Mouse (Mus musculus) heart, postnatal 36 days (tissue): ENCODE results near the gene Ghrl. TPM values are rescaled to one million over a fixed set of nuclear protein-coding genes. Genes with fewer than 3 reads are reported as not detected.
A peak's percentile ranks its signal among the peaks of the same experiment; 100 is the strongest.
"Not testable (repeated sequence)": the region's sequence is repeated elsewhere in the genome, so short reads cannot be mapped to it uniquely, and the experiment has no call there.

Experiments
- DNase-seq, 2 experiments: peaks; one replicate each; pipeline ENCODE4 v3.0.0; 2021 to 2022
- intact Hi-C: fragments of 180-260 bp; cut with DNase I; formaldehyde crosslinking; loops from one replicate; pipeline ENCODE4 v1.15.1; 2025
- microRNA-seq, 2 experiments: library from miRNA; unstranded; fragments of <30 nt; microRNA quantifications; one replicate each; pipeline ENCODE4 v1.2.0; 2021; ENCODE audit warnings: borderline number of aligned reads in 2 of 2
- total RNA-seq, 2 experiments: library from RNA; stranded (reverse); gene quantifications; 2 replicates each; pipeline ENCODE4 v1.2.3; 2021

Gene Ghrl
- total RNA-seq, 2 experiments from 2014 or later: not detected

- no peak for DNase-seq
- intact Hi-C loops: no loop called here
Observed at GRCm38 (mm10) chr6:113672989-113673388, 46.7 kb downstream of the Ghrl start.

DNA sequence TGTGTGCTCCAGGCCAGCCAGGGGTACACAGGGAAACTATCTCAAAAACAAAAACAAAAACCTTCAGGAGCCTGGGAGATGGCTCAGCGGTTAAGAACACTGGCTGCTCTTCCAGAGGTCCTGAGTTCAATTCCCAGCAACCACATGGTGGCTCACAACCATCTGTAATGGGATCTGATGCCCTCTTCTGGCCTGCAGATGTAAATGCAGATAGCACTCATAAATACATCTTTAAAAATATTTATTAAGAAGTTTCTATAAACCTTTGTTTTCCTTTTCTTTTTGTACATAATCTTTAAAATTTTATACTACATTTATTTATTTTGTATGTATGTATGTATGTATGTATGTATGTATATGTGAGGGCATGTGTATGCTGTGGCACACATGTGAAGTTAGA lies 47.7 kb downstream of the Ghrl start:
- intact Hi-C loops, DNase-seq: not testable (repeated sequence)

DNA sequence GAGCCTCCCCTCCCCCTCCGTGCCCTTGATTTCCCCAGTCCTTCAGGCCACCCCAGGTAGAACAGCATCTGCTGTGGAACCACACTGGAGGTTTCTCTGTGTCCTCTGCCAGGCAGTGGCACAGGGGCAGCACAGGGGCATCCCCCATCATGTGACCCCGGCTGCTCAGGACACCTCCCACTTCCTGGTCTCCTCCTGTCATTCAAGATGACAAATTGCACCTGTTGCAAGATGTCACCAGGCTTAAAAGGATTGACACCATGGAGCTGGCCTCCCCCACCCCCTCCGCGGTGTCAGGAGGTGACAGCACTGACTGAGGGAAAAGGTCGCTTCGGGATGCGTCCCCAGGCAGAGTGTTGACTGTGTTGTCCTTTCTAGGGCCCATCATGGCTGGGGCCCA lies 49.9 kb downstream of the Ghrl start:
- no peak for DNase-seq
- intact Hi-C loops: loop anchor here (2.0 kb wide), 1 partner anchor 25 kb away; no protein-coding TSS in a partner anchor

- intact Hi-C loops: loop anchor here (2.0 kb wide), 1 partner anchor 24 kb away; no protein-coding TSS in a partner anchor
- DNase-seq: peak; percentile 54 to 61
Observed at GRCm38 (mm10) chr6:113668287-113669154, 51.2 kb downstream of the Ghrl start.

GRCm38 (mm10) chr6:113667611-113668122 lies 52.0 kb downstream of the Ghrl start:
- DNase-seq: no peak
- intact Hi-C loops: loop anchor here (2.0 kb wide), 1 partner anchor 23 kb away; no protein-coding TSS in a partner anchor

Small RNAs within 50 kb of the gene (microRNA-seq; reads per million reads assigned to microRNA genes)
- gene Mir7042: 0.72 to 1.3 reads per million in 2 experiments

Other genes with a start within 250 kb of the Ghrl start
- 1 to 10 TPM; 6.4 to 6.7 TPM for gene Il17rc, start 248.5 kb downstream of the Ghrl start, total RNA-seq
- gene Creld1, start 236.6 kb downstream of the Ghrl start, total RNA-seq: 10 to 100 TPM; 45.9 to 57.5 TPM
- gene Prrt3, start 217.9 kb downstream of the Ghrl start, total RNA-seq: not detected
- 10 to 100 TPM; 57.9 to 61.8 TPM for gene Emc3, start 188.2 kb downstream of the Ghrl start, total RNA-seq
- under 1 TPM; 0.11 to 0.17 TPM for gene Fancd2, start 188.2 kb downstream of the Ghrl start, total RNA-seq
- not detected for gene Fancd2os, start 119.2 kb downstream of the Ghrl start, total RNA-seq
- 10 to 100 TPM; 72.7 to 78.5 TPM for gene Brk1, start 115.1 kb downstream of the Ghrl start, total RNA-seq
- 10 to 100 TPM; 10.5 to 13.8 TPM for gene Vhl, start 95.9 kb downstream of the Ghrl start, total RNA-seq
- gene Irak2, start 81.4 kb downstream of the Ghrl start, total RNA-seq: 10 to 100 TPM in 1 of 2 experiments, 1 to 10 TPM in 1; 7.5 to 10.2 TPM
- gene Tatdn2, start 22.8 kb downstream of the Ghrl start, total RNA-seq: 10 to 100 TPM; 56.1 to 62.1 TPM
- 10 to 100 TPM; 68.4 to 69.3 TPM for gene Sec13, start 20.9 kb upstream of the Ghrl start, total RNA-seq